Mouse (Mus musculus): ENCODE measurements at regions not wholly inside any gene's neighbourhood (a gene's known extent, or its start where the extent isn't known, plus 50 kb on each side); places are given as distances from the start of the nearest gene placed in this dataset.
A peak's percentile ranks its signal among the peaks of the same experiment; 100 is the strongest.
"Not testable (repeated sequence)": the region's sequence is repeated elsewhere in the genome, so short reads cannot be mapped to it uniquely, and the experiment has no call there.

DNA sequence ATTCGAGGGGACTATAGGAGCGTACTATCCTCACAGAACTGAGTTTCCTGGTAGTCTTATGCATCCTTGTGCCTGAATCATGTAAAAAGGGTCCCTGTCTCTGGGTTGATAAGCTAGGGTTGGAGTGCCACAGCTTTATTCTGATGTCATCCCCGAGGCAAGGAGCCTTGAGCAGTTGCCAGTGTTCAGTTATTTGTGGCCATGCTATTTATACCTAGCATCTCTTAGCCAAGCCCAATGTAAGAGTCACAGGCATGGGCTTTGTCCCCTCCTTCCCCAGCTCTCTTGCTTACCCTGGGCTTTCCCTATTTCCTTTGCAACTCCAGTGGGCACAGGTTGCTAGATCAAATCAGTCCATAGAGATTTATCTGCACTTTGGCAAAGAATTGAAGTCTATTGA is 288.6 kb downstream of the Cyp26b1 start:
- no peaks in the 10 kb centered on the region for H3K9me3 ChIP-seq (replicated peaks; ENCODE audit: control insufficient read depth, low read length)
- H3K36me3 ChIP-seq (replicated peaks; ENCODE audit: control insufficient read depth, insufficient read depth, low read depth, low read length) = no peaks in the 10 kb centered on the region
- H3K9ac ChIP-seq (replicated peaks; ENCODE audit: low read length) = no peak overlapping the region
- H3K27ac ChIP-seq (replicated peaks; ENCODE audit: low read depth, low read length) = no peak overlapping the region
- H3K4me2 ChIP-seq (ENCODE audit: low read depth, low read length) = no peak overlapping the region
- no peaks in the 10 kb centered on the region for H3K4me1 ChIP-seq (ENCODE audit: control insufficient read depth, insufficient read depth, low read length)
- no peaks in the 10 kb centered on the region for H3K27me3 ChIP-seq (ENCODE audit: control insufficient read depth, insufficient read depth, low read length)
- ATAC-seq (replicated peaks; ENCODE audit: insufficient number of reproducible peaks, low FRiP score, low TSS enrichment, low read depth) (no peak), DNase-seq (ENCODE audit: low spot score) (no peak)
- H3K4me3 ChIP-seq (ENCODE audit: low read depth, low read length) = no peak overlapping the region
- WGBS = 86% methylated on average over 3 of the region's 3 CpGs

DNA sequence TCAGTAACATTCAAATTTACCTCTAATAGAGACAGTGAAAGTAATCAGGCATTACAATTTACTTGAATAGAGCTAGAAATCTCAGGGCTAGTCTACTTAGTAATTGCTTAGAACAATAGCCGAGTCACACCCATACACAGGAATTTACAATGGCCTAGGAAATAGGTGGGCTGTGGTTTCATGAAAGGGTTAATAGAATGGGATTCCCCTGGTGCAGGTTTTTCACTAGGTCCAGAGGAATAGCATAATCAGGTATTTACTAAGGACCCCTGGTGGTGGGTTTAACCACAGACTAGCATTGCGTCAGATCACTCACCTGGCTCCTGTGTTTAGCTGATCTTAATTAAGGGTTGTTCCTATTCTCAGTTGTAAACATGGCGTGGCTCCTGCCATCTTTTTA is 290.8 kb downstream of the Cyp26b1 start:
- 81% methylated on average over 3 of the region's 3 CpGs for WGBS

DNA sequence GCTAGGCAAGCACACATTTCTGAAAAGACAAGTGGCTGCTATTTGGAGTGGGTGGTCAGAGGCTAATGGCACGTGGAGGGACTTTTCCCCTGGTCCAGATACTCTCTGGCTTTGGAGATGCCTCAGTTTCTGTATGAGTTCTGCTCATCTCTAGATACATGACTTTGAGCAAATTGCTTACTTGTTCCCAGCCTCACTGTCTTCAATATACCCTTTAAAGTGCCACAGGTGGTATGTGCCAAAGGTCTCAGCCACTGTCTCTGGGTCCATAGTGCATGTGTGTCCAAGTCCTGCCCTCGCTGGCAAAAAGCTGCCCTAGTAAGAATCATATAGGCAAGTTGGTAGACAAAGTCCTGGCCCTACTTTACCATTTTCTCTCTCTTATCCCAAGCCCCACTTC is 291.5 kb downstream of the Dysf start:
- Histone ChIP-seq H3K27me3 (ENCODE audit: control insufficient read depth, insufficient read depth, low read length) (no peaks in the 10 kb centered on the region), H3K9ac (replicated peaks; ENCODE audit: low read length) (no peak overlapping the region), H3K36me3 (replicated peaks; ENCODE audit: control insufficient read depth, insufficient read depth, low read depth, low read length) (no peaks in the 10 kb centered on the region), H3K9me3 (replicated peaks; ENCODE audit: control insufficient read depth, low read length) (no peaks in the 10 kb centered on the region), H3K4me1 (ENCODE audit: control insufficient read depth, insufficient read depth, low read length) (no peaks in the 10 kb centered on the region), H3K27ac (replicated peaks; ENCODE audit: low read depth, low read length) (no peak overlapping the region), H3K4me2 (ENCODE audit: low read depth, low read length) (no peak overlapping the region), H3K4me3 (ENCODE audit: low read depth, low read length) (no peak overlapping the region)
- no peak for ATAC-seq (replicated peaks; ENCODE audit: insufficient number of reproducible peaks, low FRiP score, low TSS enrichment, low read depth)
- no peak for DNase-seq (ENCODE audit: low spot score)
- WGBS = 86% methylated on average over 2 of the region's 2 CpGs

More for the DNA sequence above, 290.8 kb downstream of the Cyp26b1 start:
- H3K4me3 ChIP-seq (ENCODE audit: low read depth, low read length); H3K27ac ChIP-seq (replicated peaks; ENCODE audit: low read depth, low read length); H3K9me3 ChIP-seq (replicated peaks; ENCODE audit: control insufficient read depth, low read length); ATAC-seq (replicated peaks; ENCODE audit: insufficient number of reproducible peaks, low FRiP score, low TSS enrichment, low read depth); H3K36me3 ChIP-seq (replicated peaks; ENCODE audit: control insufficient read depth, insufficient read depth, low read depth, low read length); DNase-seq (ENCODE audit: low spot score); H3K4me2 ChIP-seq (ENCODE audit: low read depth, low read length); H3K27me3 ChIP-seq (ENCODE audit: control insufficient read depth, insufficient read depth, low read length); H3K4me1 ChIP-seq (ENCODE audit: control insufficient read depth, insufficient read depth, low read length); H3K9ac ChIP-seq (replicated peaks; ENCODE audit: low read length): not testable (repeated sequence)

DNA sequence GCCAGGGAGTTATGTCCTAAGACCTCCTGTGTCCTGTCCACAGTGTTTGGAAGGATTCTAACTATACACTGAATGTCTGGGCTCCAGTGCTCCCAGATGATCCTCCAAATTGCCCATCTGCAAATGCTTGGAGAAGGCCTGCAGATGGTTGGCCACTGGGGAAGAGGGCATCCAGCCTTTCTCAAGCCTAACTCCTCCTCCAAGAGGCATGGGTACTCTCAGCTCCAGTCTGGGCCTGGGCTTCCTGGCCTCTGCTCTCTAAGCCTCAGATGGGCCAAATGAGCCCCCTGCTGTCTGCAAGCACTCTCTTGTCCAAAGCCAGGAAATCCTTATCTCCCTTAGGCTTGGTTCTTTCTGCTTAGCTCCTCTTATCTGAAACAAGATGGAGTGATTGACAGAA is 290.8 kb downstream of the Dysf start:
- no peak overlapping the region for H3K9ac ChIP-seq (replicated peaks; ENCODE audit: low read length)
- no peaks in the 10 kb centered on the region for H3K27me3 ChIP-seq (ENCODE audit: control insufficient read depth, insufficient read depth, low read length)
- no peak overlapping the region for H3K4me3 ChIP-seq (ENCODE audit: low read depth, low read length)
- no peaks in the 10 kb centered on the region for H3K36me3 ChIP-seq (replicated peaks; ENCODE audit: control insufficient read depth, insufficient read depth, low read depth, low read length)
- ATAC-seq (replicated peaks; ENCODE audit: insufficient number of reproducible peaks, low FRiP score, low TSS enrichment, low read depth) (no peak), DNase-seq (ENCODE audit: low spot score) (no peak)
- no peak overlapping the region for H3K4me2 ChIP-seq (ENCODE audit: low read depth, low read length)
- no peaks in the 10 kb centered on the region for H3K9me3 ChIP-seq (replicated peaks; ENCODE audit: control insufficient read depth, low read length)
- no peak overlapping the region for H3K27ac ChIP-seq (replicated peaks; ENCODE audit: low read depth, low read length)
- no peaks in the 10 kb centered on the region for H3K4me1 ChIP-seq (ENCODE audit: control insufficient read depth, insufficient read depth, low read length)

DNA sequence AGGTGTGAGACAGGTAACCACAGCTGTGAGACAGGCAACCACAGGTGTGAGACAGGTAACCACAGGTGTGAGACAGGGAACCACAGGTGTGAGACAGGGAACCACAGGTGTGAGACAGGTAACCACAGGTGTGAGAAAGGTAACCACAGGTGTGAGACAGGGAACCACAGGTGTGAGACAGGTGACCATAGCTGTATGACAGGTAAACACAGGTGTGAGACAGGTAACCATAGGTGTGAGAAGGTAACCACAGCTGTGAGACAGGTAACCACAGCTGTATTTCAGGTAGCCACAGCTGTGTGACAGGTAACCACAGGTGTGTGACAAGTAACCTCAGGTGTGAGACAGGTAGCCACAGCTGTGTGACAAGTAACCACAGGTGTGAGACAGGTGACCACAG is 265.5 kb downstream of the Dysf start:
- H3K4me1 ChIP-seq (ENCODE audit: control insufficient read depth, insufficient read depth, low read length); H3K4me2 ChIP-seq (ENCODE audit: low read depth, low read length); H3K4me3 ChIP-seq (ENCODE audit: low read depth, low read length); H3K9me3 ChIP-seq (replicated peaks; ENCODE audit: control insufficient read depth, low read length); H3K27me3 ChIP-seq (ENCODE audit: control insufficient read depth, insufficient read depth, low read length); DNase-seq (ENCODE audit: low spot score); H3K9ac ChIP-seq (replicated peaks; ENCODE audit: low read length); ATAC-seq (replicated peaks; ENCODE audit: insufficient number of reproducible peaks, low FRiP score, low TSS enrichment, low read depth); H3K27ac ChIP-seq (replicated peaks; ENCODE audit: low read depth, low read length); H3K36me3 ChIP-seq (replicated peaks; ENCODE audit: control insufficient read depth, insufficient read depth, low read depth, low read length): not testable (repeated sequence)

DNA sequence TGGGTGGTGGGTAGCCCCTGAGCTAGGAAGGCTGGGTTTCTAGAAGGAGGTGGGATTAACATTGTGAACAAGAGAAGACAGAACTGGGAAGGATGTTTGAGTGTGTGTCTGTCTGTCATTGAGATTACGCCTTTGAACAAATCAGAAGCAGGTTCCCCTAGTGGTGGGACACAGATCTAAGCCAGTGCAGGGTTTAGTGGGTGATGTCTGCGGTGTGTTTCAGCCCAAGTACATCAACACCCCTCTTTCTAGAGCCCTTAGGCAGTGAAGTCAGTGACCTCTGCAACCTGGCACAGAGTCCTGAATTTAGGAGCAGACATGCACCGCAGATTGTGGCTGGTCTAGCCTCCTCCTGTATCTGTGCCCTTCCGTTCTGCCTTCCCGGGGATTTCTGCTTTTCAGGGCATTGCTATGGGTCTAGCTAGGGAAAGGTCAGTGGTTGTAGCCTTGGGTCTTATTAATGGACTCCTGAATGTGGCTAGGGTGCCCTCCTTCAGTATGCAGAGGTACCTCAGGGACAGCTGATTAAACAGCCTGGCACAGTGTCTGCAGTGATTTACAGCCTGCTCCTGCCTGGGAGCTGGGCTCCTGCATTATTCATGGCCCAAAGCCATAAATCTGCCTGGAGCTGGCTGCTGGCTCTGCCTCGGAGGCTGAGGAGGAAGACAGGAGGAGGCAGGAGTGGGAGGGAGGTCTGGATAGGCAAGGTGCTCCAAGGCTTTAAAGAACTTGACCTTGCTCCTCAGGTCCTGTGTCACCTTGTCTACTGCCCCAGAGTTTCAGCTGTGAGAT is 264.3 kb downstream of the Dysf start:
- Histone ChIP-seq H3K27ac (replicated peaks; ENCODE audit: low read depth, low read length) (no peak overlapping the region), H3K4me1 (ENCODE audit: control insufficient read depth, insufficient read depth, low read length) (no peaks in the 10 kb centered on the region), H3K27me3 (ENCODE audit: control insufficient read depth, insufficient read depth, low read length) (no peaks in the 10 kb centered on the region), H3K4me3 (ENCODE audit: low read depth, low read length) (no peak overlapping the region), H3K4me2 (ENCODE audit: low read depth, low read length) (no peak overlapping the region), H3K36me3 (replicated peaks; ENCODE audit: control insufficient read depth, insufficient read depth, low read depth, low read length) (no peaks in the 10 kb centered on the region), H3K9ac (replicated peaks; ENCODE audit: low read length) (no peak overlapping the region), H3K9me3 (replicated peaks; ENCODE audit: control insufficient read depth, low read length) (no peaks in the 10 kb centered on the region)
- DNase-seq (ENCODE audit: low spot score) (no peak), ATAC-seq (replicated peaks; ENCODE audit: insufficient number of reproducible peaks, low FRiP score, low TSS enrichment, low read depth) (0 out of 2 replicates have a peak, but pooled peaks have one; percentile 44)
- WGBS = 76% methylated on average over 6 of the region's 6 CpGs

DNA sequence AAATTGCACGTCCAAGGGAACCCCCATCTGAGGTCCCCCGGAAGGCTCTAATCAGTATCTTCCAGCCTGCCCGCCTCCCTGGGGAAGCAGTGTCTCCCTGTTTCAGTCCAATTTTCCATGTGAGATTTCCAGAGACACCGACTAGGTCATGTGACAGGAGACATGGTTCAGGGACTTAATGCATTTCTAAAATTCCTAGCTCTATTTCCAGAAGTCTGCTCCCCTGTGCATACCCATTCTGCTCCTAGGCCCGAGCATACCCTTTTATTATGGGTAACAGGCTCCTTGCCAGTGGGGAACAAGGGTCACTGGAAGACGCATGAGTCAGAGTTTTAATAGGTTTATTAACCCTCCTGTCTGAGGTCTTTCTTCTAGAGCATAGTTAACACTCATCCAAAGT is 263.6 kb downstream of the Dysf start:
- Histone ChIP-seq H3K4me2 (ENCODE audit: low read depth, low read length) (no peak overlapping the region), H3K4me1 (ENCODE audit: control insufficient read depth, insufficient read depth, low read length) (no peaks in the 10 kb centered on the region), H3K36me3 (replicated peaks; ENCODE audit: control insufficient read depth, insufficient read depth, low read depth, low read length) (no peaks in the 10 kb centered on the region), H3K4me3 (ENCODE audit: low read depth, low read length) (no peak overlapping the region), H3K9me3 (replicated peaks; ENCODE audit: control insufficient read depth, low read length) (no peaks in the 10 kb centered on the region), H3K9ac (replicated peaks; ENCODE audit: low read length) (no peak overlapping the region), H3K27me3 (ENCODE audit: control insufficient read depth, insufficient read depth, low read length) (no peaks in the 10 kb centered on the region), H3K27ac (replicated peaks; ENCODE audit: low read depth, low read length) (no peak overlapping the region)
- 75% methylated on average over 6 of the region's 6 CpGs for WGBS
- ATAC-seq (replicated peaks; ENCODE audit: insufficient number of reproducible peaks, low FRiP score, low TSS enrichment, low read depth) = no peak
- DNase-seq (ENCODE audit: low spot score) = no peak

DNA sequence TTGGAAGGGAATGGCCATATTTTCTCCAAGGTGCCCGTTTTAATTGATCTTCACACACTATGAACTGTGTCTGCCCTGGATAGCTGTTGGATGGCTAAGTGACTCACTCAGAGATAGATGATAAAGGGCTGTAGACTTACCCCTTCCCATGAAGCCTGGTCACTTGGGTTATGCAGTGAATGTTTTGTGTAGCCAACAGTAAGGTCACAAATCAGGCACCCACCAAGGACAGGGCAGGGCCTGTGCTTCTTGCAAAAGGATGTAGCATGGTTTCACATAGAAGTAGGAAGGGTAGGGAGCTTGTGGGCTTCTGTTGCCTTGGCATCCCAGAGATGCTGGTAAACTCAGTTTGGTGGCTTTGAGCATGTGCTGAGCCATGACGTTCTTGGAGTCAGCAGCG is 263.1 kb downstream of the Dysf start:
- ATAC-seq (replicated peaks; ENCODE audit: insufficient number of reproducible peaks, low FRiP score, low TSS enrichment, low read depth) (no peak), DNase-seq (ENCODE audit: low spot score) (no peak)
- H3K36me3 ChIP-seq (replicated peaks; ENCODE audit: control insufficient read depth, insufficient read depth, low read depth, low read length) = no peaks in the 10 kb centered on the region
- no peak overlapping the region for H3K4me2 ChIP-seq (ENCODE audit: low read depth, low read length)
- H3K4me1 ChIP-seq (ENCODE audit: control insufficient read depth, insufficient read depth, low read length) = no peaks in the 10 kb centered on the region
- H3K9me3 ChIP-seq (replicated peaks; ENCODE audit: control insufficient read depth, low read length) = no peaks in the 10 kb centered on the region
- H3K27ac ChIP-seq (replicated peaks; ENCODE audit: low read depth, low read length) = no peak overlapping the region
- WGBS = 84% methylated on average over 3 of the region's 3 CpGs
- no peaks in the 10 kb centered on the region for H3K27me3 ChIP-seq (ENCODE audit: control insufficient read depth, insufficient read depth, low read length)
- H3K4me3 ChIP-seq (ENCODE audit: low read depth, low read length) = no peak overlapping the region
- no peak overlapping the region for H3K9ac ChIP-seq (replicated peaks; ENCODE audit: low read length)
